Mouse (Mus musculus) C2C12 (cell line): Measurements from ENCODE around the gene Ino80b. TPM values are rescaled to one million over a fixed set of nuclear protein-coding genes. Genes with fewer than 3 reads are reported as not detected.

Source experiments
- H3K27me3 ChIP-seq: one replicate; pipeline ENCODE4 v1.6.1; 2011; ENCODE audit not compliant: control insufficient read depth, insufficient read depth, insufficient read length
- H3K36me3 ChIP-seq: one replicate; pipeline ENCODE4 v1.6.1; 2011; ENCODE audit not compliant: control insufficient read depth, insufficient read depth
- H3K4me3 ChIP-seq: one replicate; pipeline ENCODE4 v1.5.1; 2011; ENCODE audit warnings: mild to moderate bottlenecking, control low read depth; ENCODE audit not compliant: poor library complexity, insufficient read depth, severe bottlenecking
- H3K79me2 ChIP-seq: one replicate; pipeline ENCODE4 v1.6.1; 2011; ENCODE audit not compliant: control insufficient read depth, insufficient read depth
- H3K79me3 ChIP-seq: one replicate; pipeline ENCODE4 v1.6.1; 2011; ENCODE audit warnings: low read depth, control low read depth
- H3ac ChIP-seq: one replicate; pipeline ENCODE3; 2011; ENCODE audit warnings: low read depth; ENCODE audit not compliant: control insufficient read depth, insufficient read length
- CEBPB ChIP-seq: IDR thresholded peaks from one replicate; pipeline ENCODE4 v1.6.1; 2011; ENCODE audit warnings: low read depth, mild to moderate bottlenecking, control low read depth, moderate library complexity
- CTCF ChIP-seq: IDR thresholded peaks from one replicate; pipeline ENCODE4 v1.5.1; 2011; ENCODE audit not compliant: control insufficient read depth, insufficient read depth, insufficient read length
- FOSL1 ChIP-seq: IDR thresholded peaks from one replicate; pipeline ENCODE4 v1.8.0; 2011; ENCODE audit warnings: mild to moderate bottlenecking, low read length; ENCODE audit not compliant: poor library complexity, insufficient read depth, severe bottlenecking
- MAX ChIP-seq: IDR thresholded peaks from one replicate; pipeline ENCODE4 v1.6.1; 2011; ENCODE audit warnings: mild to moderate bottlenecking, control low read depth
- MYOD1 ChIP-seq: IDR thresholded peaks from one replicate; pipeline ENCODE4 v1.6.1; 2011; ENCODE audit warnings: low read depth; ENCODE audit not compliant: control insufficient read depth, insufficient read length
- MYOG ChIP-seq: IDR thresholded peaks from one replicate; pipeline ENCODE4 v1.6.1; 2011; ENCODE audit not compliant: control insufficient read depth, insufficient read length; ENCODE audit errors: extremely low read depth
- USF1 ChIP-seq: IDR thresholded peaks from one replicate; pipeline ENCODE4 v1.6.1; 2011; ENCODE audit warnings: low read depth, mild to moderate bottlenecking, control low read depth, moderate library complexity
- polyA plus RNA-seq: library from polyadenylated mRNA; unstranded; fragments of >200 nt; fragmentation: generic; extraction: Trizol; gene quantifications from one replicate; pipeline ENCODE4 v1.2.1, GENCODE M21; 2012; ENCODE audit warnings: missing spikeins

Ino80b gene
- polyA plus RNA-seq, 1 experiment, result 33.6 TPM

DNA sequence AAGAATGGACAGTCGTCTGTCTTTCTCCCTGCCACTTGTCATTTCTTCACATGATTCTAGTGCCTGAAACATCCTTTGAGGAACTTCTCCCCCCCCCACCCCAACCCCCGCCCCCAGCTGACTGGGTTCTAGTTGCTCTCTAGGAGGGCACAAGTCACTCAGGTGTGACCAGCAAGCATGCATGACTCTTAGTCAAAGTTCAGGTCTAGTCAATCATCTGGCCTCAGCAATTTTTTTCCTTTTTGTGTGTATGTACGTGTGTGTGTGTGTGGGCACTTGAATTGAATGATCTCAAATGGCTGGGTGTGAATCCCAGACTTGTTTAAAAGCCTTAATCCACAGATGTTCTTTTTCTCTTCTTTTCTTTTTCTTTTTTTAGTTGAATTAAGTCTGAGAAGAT lies 9.0 kb upstream of the Ino80b start:
- H3ac ChIP-seq, result no peak overlapping the region
- TF ChIP-seq MYOD1 (no peak), FOSL1 (no peak), CEBPB (no peak), USF1 (no peak), CTCF (no peak), MAX (no peak), MYOG (no peak)
- no peak overlapping the region for H3K4me3 ChIP-seq
- peaks cover 5% of the 10 kb centered on the region for H3K36me3 ChIP-seq
- H3K27me3 ChIP-seq, result no peaks in the 10 kb centered on the region
- peaks cover 38% of the 10 kb centered on the region for H3K79me2 ChIP-seq
- peaks cover 21% of the 10 kb centered on the region for H3K79me3 ChIP-seq

DNA sequence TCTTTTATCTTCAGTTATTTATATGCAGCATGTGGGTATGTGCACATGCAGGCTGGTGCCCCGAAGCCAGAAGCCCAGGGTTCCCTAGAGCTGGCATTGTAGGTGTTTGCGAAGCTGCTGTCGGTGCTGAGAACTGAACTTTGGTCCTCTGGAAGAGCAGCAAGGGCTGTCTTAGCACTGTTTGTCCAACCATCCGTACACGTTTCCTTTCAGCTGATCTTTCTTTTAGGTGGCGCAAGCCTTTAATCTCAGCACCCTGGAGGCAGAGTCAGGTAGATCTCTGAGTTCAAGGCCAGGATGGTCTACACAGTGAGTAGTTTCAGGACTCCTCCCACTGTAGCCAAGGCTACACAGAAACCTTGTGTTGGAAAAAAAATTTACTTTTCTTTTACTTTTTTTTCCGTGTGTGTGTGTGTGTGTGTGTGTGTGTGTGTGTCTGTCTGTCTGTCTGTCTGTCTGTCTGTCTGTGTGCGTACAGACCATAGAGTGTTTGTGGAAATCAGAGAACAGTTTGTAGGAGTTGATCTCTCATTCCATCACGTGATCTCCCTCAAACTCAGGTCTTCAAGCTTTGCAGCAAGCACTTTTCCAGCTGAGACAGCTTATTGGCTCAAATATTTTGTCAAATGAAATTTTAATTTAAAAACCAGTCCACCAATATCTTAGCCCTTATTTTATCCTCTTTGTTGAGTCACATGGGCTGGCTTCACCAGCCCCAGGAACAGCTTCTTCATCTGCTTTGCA lies 7.1 kb upstream of the Ino80b start:
- Histone ChIP-seq H3K79me2 (peaks cover 23% of the 10 kb centered on the region), H3K79me3 (peaks cover 10% of the 10 kb centered on the region), H3K27me3 (no peaks in the 10 kb centered on the region), H3K4me3 (no peak overlapping the region), H3K36me3 (no peaks in the 10 kb centered on the region), H3ac (no peak overlapping the region)
- TF ChIP-seq CTCF (no peak), USF1 (peak; percentile 71), FOSL1 (no peak)

DNA sequence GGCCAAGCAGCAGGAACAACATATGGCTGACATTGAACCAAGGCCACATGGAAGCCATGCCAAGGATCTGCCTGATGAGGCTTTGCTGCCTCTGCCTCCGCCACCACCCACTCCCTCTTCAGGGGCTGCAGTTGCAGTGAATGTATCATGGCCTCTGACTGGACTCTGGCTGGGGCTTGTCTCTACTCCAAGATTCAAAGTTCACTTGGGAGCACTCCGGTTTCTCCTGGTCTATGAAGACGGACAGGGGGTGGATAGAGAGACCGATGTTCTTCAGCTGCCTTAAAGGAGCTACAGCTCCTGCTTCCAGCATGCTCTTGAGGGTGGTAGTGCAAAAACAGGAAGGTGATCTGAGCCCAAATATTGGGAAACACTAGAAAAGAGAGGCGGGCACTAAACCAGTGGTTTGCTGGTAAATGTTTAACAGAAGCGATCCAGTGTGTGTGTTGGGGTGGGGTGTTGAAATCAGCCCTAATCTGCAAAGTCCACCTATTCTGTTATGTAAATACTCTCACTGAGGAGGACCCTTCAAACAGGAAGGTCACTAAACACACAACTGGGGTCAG lies 6.3 kb upstream of the Ino80b start:
- Histone ChIP-seq H3K36me3 (no peaks in the 10 kb centered on the region), H3K79me2 (peaks cover 15% of the 10 kb centered on the region), H3K4me3 (no peak overlapping the region), H3ac (no peak overlapping the region), H3K79me3 (peaks cover 7% of the 10 kb centered on the region), H3K27me3 (no peaks in the 10 kb centered on the region)
- no peak for TF ChIP-seq MYOG
- no peak for TF ChIP-seq USF1
- TF ChIP-seq CEBPB, result no peak
- TF ChIP-seq MAX, result no peak
- TF ChIP-seq MYOD1, result no peak
- no peak for TF ChIP-seq CTCF
- TF ChIP-seq FOSL1, result no peak

DNA sequence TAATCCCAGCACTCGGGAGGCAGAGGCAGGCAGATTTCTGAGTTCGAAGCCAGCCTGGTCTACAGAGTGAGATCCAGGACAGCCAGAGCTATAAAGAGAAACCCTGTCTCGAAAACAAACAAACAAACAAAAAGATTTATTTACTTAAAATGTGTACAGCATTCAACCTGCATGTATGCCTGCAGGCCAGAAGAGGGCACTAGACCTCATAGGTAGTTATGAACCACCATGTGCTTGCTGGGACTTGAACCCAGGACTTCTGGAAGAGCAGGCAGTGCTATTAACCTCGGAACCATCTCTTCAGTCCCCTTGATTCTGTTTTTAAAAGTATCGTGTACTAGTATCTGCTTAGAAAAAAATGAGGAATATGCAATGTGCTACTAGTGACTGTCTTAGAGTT lies 2.2 kb upstream of the Ino80b start:
- TF ChIP-seq MYOD1, result no peak
- no peak for TF ChIP-seq CEBPB
- no peak for TF ChIP-seq MYOG
- no peak for TF ChIP-seq CTCF
- TF ChIP-seq FOSL1, result no peak
- TF ChIP-seq USF1, result no peak
- H3K4me3 ChIP-seq, result no peak overlapping the region
- H3K79me3 ChIP-seq, result peaks cover 3% of the 10 kb centered on the region

DNA sequence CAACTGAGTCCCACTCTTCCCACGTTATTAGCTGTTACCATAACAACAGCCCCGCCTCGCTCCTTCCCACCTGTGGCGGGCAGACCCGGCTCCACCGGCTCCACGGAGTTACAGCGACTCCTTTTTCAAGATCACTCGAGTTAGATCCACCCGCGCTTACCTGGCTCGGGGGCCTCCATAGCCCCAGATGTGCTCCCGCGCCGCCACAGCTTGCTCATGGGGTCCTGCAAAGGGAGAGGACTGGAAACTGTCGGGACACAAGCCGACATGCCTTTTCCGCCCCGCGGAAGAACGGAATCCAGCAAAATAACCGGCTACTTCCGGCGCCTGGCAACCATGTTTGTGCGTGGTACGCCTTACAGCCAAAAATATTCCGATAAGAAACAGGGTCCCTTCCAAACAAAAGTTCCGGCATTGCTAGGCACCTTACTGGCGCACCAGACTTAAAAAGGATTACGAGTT lies 349 bp downstream of the Ino80b start:
- peaks cover 38% of the 10 kb centered on the region for H3K79me2 ChIP-seq
- peaks cover 6% of the 10 kb centered on the region for H3K79me3 ChIP-seq
- TF ChIP-seq MAX (peak; percentile 72), USF1 (no peak), CTCF (no peak)
- no peaks in the 10 kb centered on the region for H3K36me3 ChIP-seq
- H3K4me3 ChIP-seq, result peak overlapping the region; percentile 75
- H3K27me3 ChIP-seq, result no peaks in the 10 kb centered on the region
- H3ac ChIP-seq, result peak overlapping the region; percentile 87

More for the DNA sequence above, 2.2 kb upstream of the Ino80b start:
- Histone ChIP-seq H3ac (no peak overlapping the region), H3K27me3 (no peaks in the 10 kb centered on the region), H3K36me3 (no peaks in the 10 kb centered on the region), H3K79me2 (peaks cover 23% of the 10 kb centered on the region)

DNA sequence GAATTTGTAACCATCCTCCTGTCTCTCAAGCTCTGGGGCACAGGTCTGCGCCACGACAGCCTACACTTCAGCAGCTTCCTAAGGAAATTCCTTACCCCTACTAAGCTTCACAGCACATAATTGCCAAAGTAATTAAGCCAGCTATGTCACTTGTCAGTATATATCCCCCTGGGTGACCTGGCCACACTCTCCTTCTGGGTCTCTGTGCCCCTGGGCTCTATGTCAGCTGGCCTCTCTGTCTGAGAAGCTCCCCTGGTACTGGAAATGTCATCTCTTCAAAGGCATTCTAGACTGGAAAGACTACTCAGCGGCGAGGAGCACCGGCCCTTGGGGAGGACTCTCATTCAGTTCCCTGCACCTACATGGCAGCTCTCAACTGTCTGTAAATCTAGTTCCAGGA lies 2.3 kb downstream of the Ino80b start:
- TF ChIP-seq FOSL1 (no peak), MYOG (no peak), MAX (no peak), USF1 (no peak), MYOD1 (no peak), CTCF (no peak), CEBPB (no peak)
- Histone ChIP-seq H3K4me3 (no peak overlapping the region), H3K79me2 (peaks cover 50% of the 10 kb centered on the region), H3K36me3 (peaks cover 14% of the 10 kb centered on the region), H3K27me3 (no peaks in the 10 kb centered on the region), H3ac (no peak overlapping the region), H3K79me3 (peaks cover 6% of the 10 kb centered on the region)
